Mouse (Mus musculus) neural tube, embryonic 11.5 days (tissue): ENCODE measurements at regions not wholly inside any gene's neighbourhood (a gene's known extent, or its start where the extent isn't known, plus 50 kb on each side); places are given as distances from the start of the nearest gene placed in this dataset.

Source experiments
- ATAC-seq: fragments of 200-750 bp; cut with Nextera tagmentation; 2 replicates; pipeline ENCODE4 v1.8.0; 2017; ENCODE audit warnings: moderate number of reproducible peaks, mild to moderate bottlenecking, moderate TSS enrichment, moderate library complexity; ENCODE audit not compliant: insufficient read depth, low FRiP score, low TSS enrichment
- DNase-seq: peaks from one replicate; pipeline ENCODE4 v3.0.0-alpha.2; 2015; ENCODE audit warnings: low spot score
- H3K27ac ChIP-seq: fragments of 300-500 bp; sonication (generic); 2 replicates; pipeline ENCODE4 v1.5.1; 2014; ENCODE audit warnings: low read depth, mild to moderate bottlenecking, low read length
- H3K27me3 ChIP-seq: fragments of 300-500 bp; sonication (generic); 2 replicates; pipeline ENCODE4 v1.6.1; 2014; ENCODE audit warnings: mild to moderate bottlenecking, low read length, mixed read lengths; ENCODE audit not compliant: control insufficient read depth, insufficient read depth
- H3K36me3 ChIP-seq: fragments of 300-500 bp; sonication (generic); 2 replicates; pipeline ENCODE4 v1.6.1; 2014; ENCODE audit warnings: mild to moderate bottlenecking, low read length, moderate library complexity, mixed read lengths; ENCODE audit not compliant: control insufficient read depth, insufficient read depth
- H3K4me1 ChIP-seq: fragments of 300-500 bp; sonication (generic); 2 replicates; pipeline ENCODE4 v1.6.1; 2014; ENCODE audit warnings: low read length, mixed read lengths; ENCODE audit not compliant: control insufficient read depth, insufficient read depth
- H3K4me2 ChIP-seq: fragments of 300-500 bp; sonication (generic); 2 replicates; pipeline ENCODE4 v1.6.1; 2014; ENCODE audit warnings: low read depth, mild to moderate bottlenecking, moderate library complexity
- H3K4me3 ChIP-seq: fragments of 300-500 bp; sonication (generic); 2 replicates; pipeline ENCODE4 v1.5.1; 2014; ENCODE audit warnings: low read depth, low read length
- H3K9ac ChIP-seq: fragments of 300-500 bp; sonication (generic); 2 replicates; pipeline ENCODE4 v1.6.1; 2014; ENCODE audit warnings: mild to moderate bottlenecking, low read length
- H3K9me3 ChIP-seq: fragments of 300-500 bp; sonication (generic); 2 replicates; pipeline ENCODE4 v1.6.1; 2016; ENCODE audit warnings: low read length; ENCODE audit not compliant: control insufficient read depth
- WGBS: fragments of 180-500 bp; shearing (Covaris S2); extraction: QIAGEN DNeasy Blood & Tissue Kit; methylation state at CpG from one replicate; pipeline ENCODE4 v1.1.7; 2014; 5-methylcytosine and 5-hydroxymethylcytosine counted together

GRCm38 (mm10) chr1:169397371-169397770 lies 133.9 kb downstream of the Nuf2 start:
- no peak overlapping the region for H3K4me2 ChIP-seq
- WGBS: 93% methylated on average over 4 of the region's 4 CpGs

GRCm38 (mm10) chr1:169387056-169387455 lies 144.2 kb downstream of the Nuf2 start:
- Histone ChIP-seq H3K4me2 (no peak overlapping the region), H3K9me3 (no peaks in the 10 kb centered on the region), H3K9ac (no peak overlapping the region), H3K4me3 (no peak overlapping the region), H3K27me3 (no peaks in the 10 kb centered on the region), H3K36me3 (no peaks in the 10 kb centered on the region), H3K27ac (no peak overlapping the region), H3K4me1 (peaks cover 5% of the 10 kb centered on the region)
- ATAC-seq (no peak), DNase-seq (no peak)
- 94% methylated on average over 1 of the region's 1 CpGs for WGBS

More at GRCm38 (mm10) chr1:169397371-169397770, 133.9 kb downstream of the Nuf2 start:
- ATAC-seq (no peak), DNase-seq (no peak)
- Histone ChIP-seq H3K27me3 (no peaks in the 10 kb centered on the region), H3K4me1 (no peaks in the 10 kb centered on the region), H3K4me3 (no peak overlapping the region), H3K27ac (no peak overlapping the region), H3K9me3 (no peaks in the 10 kb centered on the region), H3K36me3 (no peaks in the 10 kb centered on the region), H3K9ac (no peak overlapping the region)

GRCm38 (mm10) chr1:169385740-169386424 lies 145.4 kb downstream of the Nuf2 start:
- H3K9me3 ChIP-seq: no peaks in the 10 kb centered on the region
- no peak overlapping the region for H3K4me2 ChIP-seq
- no peaks in the 10 kb centered on the region for H3K27me3 ChIP-seq
- H3K4me1 ChIP-seq: peaks cover 5% of the 10 kb centered on the region
- H3K36me3 ChIP-seq: no peaks in the 10 kb centered on the region
- 61% methylated on average over 10 of the region's 10 CpGs for WGBS
- no peak for ATAC-seq
- H3K9ac ChIP-seq: no peak overlapping the region
- DNase-seq: no peak
- H3K4me3 ChIP-seq: no peak overlapping the region
- no peak overlapping the region for H3K27ac ChIP-seq

GRCm38 (mm10) chr1:169374686-169375085 lies 156.6 kb downstream of the Nuf2 start:
- Histone ChIP-seq H3K4me1 (no peaks in the 10 kb centered on the region), H3K27ac (no peak overlapping the region), H3K36me3 (no peaks in the 10 kb centered on the region), H3K9ac (no peak overlapping the region), H3K27me3 (no peaks in the 10 kb centered on the region), H3K4me3 (no peak overlapping the region), H3K4me2 (no peak overlapping the region), H3K9me3 (no peaks in the 10 kb centered on the region)
- WGBS: 91% methylated on average over 1 of the region's 1 CpGs
- DNase-seq: no peak
- no peak for ATAC-seq

- WGBS: 61% methylated on average over 3 of the region's 3 CpGs
- Histone ChIP-seq H3K9ac (no peak overlapping the region), H3K27me3 (no peaks in the 10 kb centered on the region), H3K4me3 (no peak overlapping the region), H3K9me3 (no peaks in the 10 kb centered on the region), H3K36me3 (no peaks in the 10 kb centered on the region), H3K4me2 (no peak overlapping the region), H3K4me1 (no peaks in the 10 kb centered on the region), H3K27ac (no peak overlapping the region)
- ATAC-seq: no peak
- no peak for DNase-seq
Observed at GRCm38 (mm10) chr1:169368758-169369157, 162.5 kb downstream of the Nuf2 start.

GRCm38 (mm10) chr1:169367772-169368501 lies 163.3 kb downstream of the Nuf2 start:
- no peak for ATAC-seq
- 41% methylated on average over 10 of the region's 10 CpGs for whole genome bisulfite sequencing
- no peak overlapping the region for H3K9ac ChIP-seq

GRCm38 (mm10) chr1:169367316-169367715 lies 163.9 kb downstream of the Nuf2 start:
- no peak for ATAC-seq
- no peaks in the 10 kb centered on the region for H3K27me3 ChIP-seq
- 21% methylated on average over 4 of the region's 4 CpGs for WGBS
- no peak overlapping the region for H3K4me2 ChIP-seq
- H3K4me1 ChIP-seq: no peaks in the 10 kb centered on the region
- no peaks in the 10 kb centered on the region for H3K9me3 ChIP-seq
- H3K4me3 ChIP-seq: no peak overlapping the region
- DNase-seq: no peak
- no peaks in the 10 kb centered on the region for H3K36me3 ChIP-seq
- H3K9ac ChIP-seq: no peak overlapping the region
- no peak overlapping the region for H3K27ac ChIP-seq

More at GRCm38 (mm10) chr1:169367772-169368501, 163.3 kb downstream of the Nuf2 start:
- Histone ChIP-seq H3K36me3 (no peaks in the 10 kb centered on the region), H3K27me3 (no peaks in the 10 kb centered on the region), H3K4me2 (no peak overlapping the region), H3K4me1 (no peaks in the 10 kb centered on the region), H3K4me3 (no peak overlapping the region), H3K9me3 (no peaks in the 10 kb centered on the region), H3K27ac (no peak overlapping the region)
- no peak for DNase-seq

GRCm38 (mm10) chr1:169362564-169362963 lies 168.7 kb downstream of the Nuf2 start:
- Histone ChIP-seq H3K4me3 (no peak overlapping the region), H3K27ac (no peak overlapping the region), H3K9me3 (no peaks in the 10 kb centered on the region), H3K4me2 (no peak overlapping the region), H3K4me1 (no peaks in the 10 kb centered on the region), H3K36me3 (no peaks in the 10 kb centered on the region), H3K27me3 (no peaks in the 10 kb centered on the region), H3K9ac (no peak overlapping the region)
- DNase-seq (no peak), ATAC-seq (no peak)
- WGBS: 43% methylated on average over 4 of the region's 4 CpGs
